Mouse (Mus musculus) G1E-ER4 (cell line): ENCODE results near the gene Abhd6. TPM values are rescaled to one million over a fixed set of nuclear protein-coding genes. Genes with fewer than 3 reads are reported as not detected.

Source experiments
- GATA1 ChIP-seq: IDR thresholded peaks from one replicate; pipeline ENCODE4 v1.8.0; 2012; ENCODE audit warnings: low read length, inconsistent platforms
- polyA plus RNA-seq: library from polyadenylated mRNA; stranded (reverse); fragments of >175 nt; gene quantifications from 2 replicates; pipeline ENCODE4 v1.2.3, GENCODE M21; 2012

Abhd6 gene
- polyA plus RNA-seq, 1 experiment = not detected

- no peak for TF ChIP-seq GATA1
Measured at GRCm38 (mm10) chr14:7991108-7991776, 11.5 kb upstream of the Abhd6 start.

- TF ChIP-seq GATA1 = no peak
Measured at GRCm38 (mm10) chr14:7992158-7992557, 10.5 kb upstream of the Abhd6 start.

- no peak for TF ChIP-seq GATA1
Measured at GRCm38 (mm10) chr14:7994271-7994767, 8.4 kb upstream of the Abhd6 start, which contains the start of gene Dnase1l3. TSS of gene Dnase1l3 (minus strand) at chr14:7994573.

GRCm38 (mm10) chr14:7997255-7997696 is 5.4 kb upstream of the Abhd6 start:
- TF ChIP-seq GATA1 = no peak

GRCm38 (mm10) chr14:7999030-7999429 is 3.7 kb upstream of the Abhd6 start:
- no peak for TF ChIP-seq GATA1

- TF ChIP-seq GATA1 = no peak
Measured at GRCm38 (mm10) chr14:7999435-7999834, 3.3 kb upstream of the Abhd6 start.

GRCm38 (mm10) chr14:8000247-8000646 is 2.5 kb upstream of the Abhd6 start:
- TF ChIP-seq GATA1 = no peak

GRCm38 (mm10) chr14:8000831-8001685 is 1.6 kb upstream of the Abhd6 start:
- TF ChIP-seq GATA1 = no peak

GRCm38 (mm10) chr14:8003093-8003670 is 480 bp downstream of the Abhd6 start:
- no peak for TF ChIP-seq GATA1

GRCm38 (mm10) chr14:8003727-8004670 is 1.3 kb downstream of the Abhd6 start:
- TF ChIP-seq GATA1 = no peak

GRCm38 (mm10) chr14:8007084-8007483 is 4.4 kb downstream of the Abhd6 start:
- TF ChIP-seq GATA1 = no peak

- no peak for TF ChIP-seq GATA1
Measured at GRCm38 (mm10) chr14:8007486-8007885, 4.8 kb downstream of the Abhd6 start.

- no peak for TF ChIP-seq GATA1
Measured at GRCm38 (mm10) chr14:8007923-8008322, 5.2 kb downstream of the Abhd6 start.

GRCm38 (mm10) chr14:8011297-8011696 is 8.6 kb downstream of the Abhd6 start:
- TF ChIP-seq GATA1 = no peak

GRCm38 (mm10) chr14:8011938-8012337 is 9.2 kb downstream of the Abhd6 start:
- no peak for TF ChIP-seq GATA1
